Mouse (Mus musculus): ENCODE data around the gene Prim1. TPM values are rescaled to one million over a fixed set of nuclear protein-coding genes. Genes with fewer than 3 reads are reported as not detected.

Prim1 gene
- polyA plus RNA-seq, 1 experiment from 2014 or later: 68.4 TPM

Other genes with a start within 250 kb of the Prim1 start
- gene Rdh9, start 238.8 kb upstream of the Prim1 start, polyA plus RNA-seq (2015; fragmentation: Nextera tagmentation; extraction: Ambion mirVana): 0.06 and 0.16 TPM in 2 replicates
- gene Rdh16, start 214.0 kb upstream of the Prim1 start, polyA plus RNA-seq (2015; fragmentation: Nextera tagmentation; extraction: Ambion mirVana): not detected in 2 replicates
- not detected in 2 replicates for gene Rdh19, start 165.2 kb upstream of the Prim1 start, polyA plus RNA-seq (2015; fragmentation: Nextera tagmentation; extraction: Ambion mirVana)
- 0.10 TPM in 1 of 2 replicates, not detected in the other for gene Rdh16f2, start 148.7 kb upstream of the Prim1 start, polyA plus RNA-seq (2015; fragmentation: Nextera tagmentation; extraction: Ambion mirVana)
- gene Rdh7, start 126.4 kb upstream of the Prim1 start, polyA plus RNA-seq (2015; fragmentation: Nextera tagmentation; extraction: Ambion mirVana): 0.40 and 0.57 TPM in 2 replicates
- gene Sdr9c7, start 116.7 kb upstream of the Prim1 start, polyA plus RNA-seq (2015; fragmentation: Nextera tagmentation; extraction: Ambion mirVana): 4.4 and 12.2 TPM in 2 replicates
- gene Hsd17b6, start 7.6 kb upstream of the Prim1 start, polyA plus RNA-seq (2015; fragmentation: Nextera tagmentation; extraction: Ambion mirVana): not detected in 2 replicates
- 625 and 721 TPM in 2 replicates for gene Naca, start 20.4 kb downstream of the Prim1 start, polyA plus RNA-seq (2015; fragmentation: Nextera tagmentation; extraction: Ambion mirVana)
- gene Ptges3, start 43.8 kb downstream of the Prim1 start, polyA plus RNA-seq (2015; fragmentation: Nextera tagmentation; extraction: Ambion mirVana): 374 and 406 TPM in 2 replicates
- 2,507 and 2,568 TPM in 2 replicates for gene Atp5b, start 68.1 kb downstream of the Prim1 start, polyA plus RNA-seq (2015; fragmentation: Nextera tagmentation; extraction: Ambion mirVana)
- gene Baz2a, start 76.4 kb downstream of the Prim1 start, polyA plus RNA-seq (2015; fragmentation: Nextera tagmentation; extraction: Ambion mirVana): 8.3 and 10.0 TPM in 2 replicates
- 30.3 and 34.2 TPM in 2 replicates for gene Rbms2, start 165.1 kb downstream of the Prim1 start, polyA plus RNA-seq (2015; fragmentation: Nextera tagmentation; extraction: Ambion mirVana)
- gene Gls2, start 179.3 kb downstream of the Prim1 start, polyA plus RNA-seq (2015; fragmentation: Nextera tagmentation; extraction: Ambion mirVana): 3.2 and 3.7 TPM in 2 replicates
- gene Spryd4, start 196.6 kb downstream of the Prim1 start, polyA plus RNA-seq (2015; fragmentation: Nextera tagmentation; extraction: Ambion mirVana): 32.4 and 33.5 TPM in 2 replicates
- not detected in 2 replicates for gene Mip, start 210.7 kb downstream of the Prim1 start, polyA plus RNA-seq (2015; fragmentation: Nextera tagmentation; extraction: Ambion mirVana)
- 30.4 and 35.0 TPM in 2 replicates for gene Timeless, start 216.9 kb downstream of the Prim1 start, polyA plus RNA-seq (2015; fragmentation: Nextera tagmentation; extraction: Ambion mirVana)
- gene Apon, start 238.9 kb downstream of the Prim1 start, polyA plus RNA-seq (2015; fragmentation: Nextera tagmentation; extraction: Ambion mirVana): 0.52 and 0.66 TPM in 2 replicates

All from stomach, embryonic 16.5 days (tissue).